Mouse (Mus musculus) liver, embryonic 15.5 days (tissue): ENCODE measurements at regions not wholly inside any gene's neighbourhood (a gene's known extent, or its start where the extent isn't known, plus 50 kb on each side); places are given as distances from the start of the nearest gene placed in this dataset.

ENCODE experiments used
- ATAC-seq: fragments of 200-750 bp; cut with Nextera tagmentation; 2 replicates; pipeline ENCODE4 v1.8.0; 2017; ENCODE audit warnings: moderate number of reproducible peaks, mild to moderate bottlenecking, moderate library complexity; ENCODE audit not compliant: insufficient read depth
- H3K27ac ChIP-seq: fragments of 300-500 bp; sonication (generic); replicated peaks from 2 replicates; pipeline ENCODE4 v1.5.1; 2015; ENCODE audit warnings: mild to moderate bottlenecking, inconsistent platforms
- H3K27me3 ChIP-seq: fragments of 300-500 bp; sonication (generic); 2 replicates; pipeline ENCODE4 v1.6.1; 2015; ENCODE audit warnings: mild to moderate bottlenecking, inconsistent platforms
- H3K36me3 ChIP-seq: fragments of 300-500 bp; sonication (generic); replicated peaks from 2 replicates; pipeline ENCODE4 v1.6.1; 2015; ENCODE audit warnings: moderate library complexity, mild to moderate bottlenecking, inconsistent platforms
- H3K4me1 ChIP-seq: fragments of 300-500 bp; sonication (generic); replicated peaks from 2 replicates; pipeline ENCODE4 v1.6.1; 2015; ENCODE audit warnings: inconsistent platforms
- H3K4me2 ChIP-seq: fragments of 300-500 bp; sonication (generic); 2 replicates; pipeline ENCODE4 v1.6.1; 2015; ENCODE audit warnings: moderate library complexity, mild to moderate bottlenecking, inconsistent platforms
- H3K4me3 ChIP-seq: fragments of 300-500 bp; sonication (generic); replicated peaks from 2 replicates; pipeline ENCODE4 v1.5.1; 2015; ENCODE audit warnings: mild to moderate bottlenecking, inconsistent platforms
- H3K9ac ChIP-seq: fragments of 300-500 bp; sonication (generic); 2 replicates; pipeline ENCODE4 v1.6.1; 2015; ENCODE audit warnings: moderate library complexity, mild to moderate bottlenecking, inconsistent platforms
- H3K9me3 ChIP-seq: fragments of 300-500 bp; sonication (generic); replicated peaks from 2 replicates; pipeline ENCODE4 v1.6.1; 2016; ENCODE audit warnings: inconsistent platforms
- WGBS: fragments of 180-500 bp; shearing (Covaris S2); methylation state at CpG from one replicate; pipeline ENCODE4 v1.1.7; 2015; ENCODE audit warnings: mixed read lengths; ENCODE audit not compliant: insufficient replicate concordance; 5-methylcytosine and 5-hydroxymethylcytosine counted together

- H3K4me3 ChIP-seq, result no peak overlapping the region
- ATAC-seq, result no peak
- H3K4me1 ChIP-seq, result no peaks in the 10 kb centered on the region
- H3K4me2 ChIP-seq, result no peak overlapping the region
- H3K9me3 ChIP-seq, result no peaks in the 10 kb centered on the region
- 50% methylated on average over 4 of the region's 4 CpGs for WGBS
- H3K27me3 ChIP-seq, result no peaks in the 10 kb centered on the region
- no peaks in the 10 kb centered on the region for H3K36me3 ChIP-seq
- no peak overlapping the region for H3K27ac ChIP-seq
- no peak overlapping the region for H3K9ac ChIP-seq
Observed at GRCm38 (mm10) chr4:124147276-124147675, 229.5 kb upstream of the 4930535I16Rik start.

GRCm38 (mm10) chr4:124146135-124146534 is 228.3 kb upstream of the 4930535I16Rik start:
- no peak for ATAC-seq
- H3K4me2 ChIP-seq, result no peak overlapping the region
- 25% methylated on average over 8 of the region's 8 CpGs for WGBS
- H3K4me3 ChIP-seq, result no peak overlapping the region
- no peak overlapping the region for H3K27ac ChIP-seq
- H3K9ac ChIP-seq, result no peak overlapping the region
- no peaks in the 10 kb centered on the region for H3K9me3 ChIP-seq
- H3K4me1 ChIP-seq, result no peaks in the 10 kb centered on the region
- no peaks in the 10 kb centered on the region for H3K36me3 ChIP-seq
- H3K27me3 ChIP-seq, result no peaks in the 10 kb centered on the region

DNA sequence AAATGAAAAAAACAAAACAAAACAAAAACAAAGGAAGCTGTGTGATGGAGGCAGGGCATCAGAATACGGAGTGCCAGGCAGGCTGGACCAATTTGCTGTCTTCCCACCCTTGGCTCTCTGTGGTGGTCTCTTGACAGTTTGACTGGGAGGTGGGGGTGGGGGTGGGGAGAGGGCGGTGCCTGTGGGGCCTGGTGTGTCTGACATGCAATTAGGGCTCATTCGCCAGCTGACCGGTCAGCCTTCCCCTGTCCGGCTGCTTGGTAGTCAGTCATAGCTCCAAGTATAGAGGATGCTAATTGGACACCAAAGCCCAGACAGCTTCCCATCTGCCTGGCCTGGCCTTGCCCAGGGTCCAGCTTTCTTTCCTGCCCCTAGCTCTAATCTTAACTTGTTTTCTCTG is 225.8 kb upstream of the 4930535I16Rik start:
- H3K4me2 ChIP-seq, result no peak overlapping the region
- no peak overlapping the region for H3K4me3 ChIP-seq
- no peak overlapping the region for H3K27ac ChIP-seq
- ATAC-seq, result no peak
- WGBS, result 48% methylated on average over 5 of the region's 5 CpGs
- H3K27me3 ChIP-seq, result 0 out of 2 replicates have a peak, but pooled peaks cover 5% of the 10 kb centered on the region
- no peaks in the 10 kb centered on the region for H3K9me3 ChIP-seq
- H3K9ac ChIP-seq, result no peak overlapping the region
- no peaks in the 10 kb centered on the region for H3K4me1 ChIP-seq
- H3K36me3 ChIP-seq, result no peaks in the 10 kb centered on the region

GRCm38 (mm10) chr4:124143226-124143625 is 225.4 kb upstream of the 4930535I16Rik start:
- ATAC-seq, result no peak

GRCm38 (mm10) chr4:124142083-124142482 is 224.3 kb upstream of the 4930535I16Rik start:
- WGBS, result 12% methylated on average over 5 of the region's 5 CpGs

More at GRCm38 (mm10) chr4:124143226-124143625, 225.4 kb upstream of the 4930535I16Rik start:
- 46% methylated on average over 7 of the region's 7 CpGs for WGBS
- 0 out of 2 replicates have a peak, but pooled peaks cover 5% of the 10 kb centered on the region for H3K27me3 ChIP-seq
- H3K4me1 ChIP-seq, result no peaks in the 10 kb centered on the region
- no peak overlapping the region for H3K27ac ChIP-seq
- H3K4me3 ChIP-seq, result no peak overlapping the region
- H3K9ac ChIP-seq, result no peak overlapping the region
- no peaks in the 10 kb centered on the region for H3K36me3 ChIP-seq
- no peak overlapping the region for H3K4me2 ChIP-seq
- H3K9me3 ChIP-seq, result no peaks in the 10 kb centered on the region

GRCm38 (mm10) chr4:124135165-124135470 is 217.3 kb upstream of the 4930535I16Rik start:
- no peak for ATAC-seq
- Histone ChIP-seq H3K4me2 (no peak overlapping the region), H3K27ac (no peak overlapping the region), H3K4me3 (no peak overlapping the region), H3K36me3 (no peaks in the 10 kb centered on the region), H3K27me3 (0 out of 2 replicates have a peak, but pooled peaks cover 5% of the 10 kb centered on the region), H3K9me3 (no peaks in the 10 kb centered on the region), H3K4me1 (no peaks in the 10 kb centered on the region), H3K9ac (no peak overlapping the region)
- WGBS, result 50% methylated on average over 6 of the region's 6 CpGs

More at GRCm38 (mm10) chr4:124142083-124142482, 224.3 kb upstream of the 4930535I16Rik start:
- no peak overlapping the region for H3K27ac ChIP-seq
- no peak for ATAC-seq
- H3K9ac ChIP-seq, result no peak overlapping the region
- 0 out of 2 replicates have a peak, but pooled peaks cover 5% of the 10 kb centered on the region for H3K27me3 ChIP-seq
- no peaks in the 10 kb centered on the region for H3K36me3 ChIP-seq
- H3K4me2 ChIP-seq, result no peak overlapping the region
- H3K4me1 ChIP-seq, result no peaks in the 10 kb centered on the region
- no peaks in the 10 kb centered on the region for H3K9me3 ChIP-seq
- H3K4me3 ChIP-seq, result no peak overlapping the region

DNA sequence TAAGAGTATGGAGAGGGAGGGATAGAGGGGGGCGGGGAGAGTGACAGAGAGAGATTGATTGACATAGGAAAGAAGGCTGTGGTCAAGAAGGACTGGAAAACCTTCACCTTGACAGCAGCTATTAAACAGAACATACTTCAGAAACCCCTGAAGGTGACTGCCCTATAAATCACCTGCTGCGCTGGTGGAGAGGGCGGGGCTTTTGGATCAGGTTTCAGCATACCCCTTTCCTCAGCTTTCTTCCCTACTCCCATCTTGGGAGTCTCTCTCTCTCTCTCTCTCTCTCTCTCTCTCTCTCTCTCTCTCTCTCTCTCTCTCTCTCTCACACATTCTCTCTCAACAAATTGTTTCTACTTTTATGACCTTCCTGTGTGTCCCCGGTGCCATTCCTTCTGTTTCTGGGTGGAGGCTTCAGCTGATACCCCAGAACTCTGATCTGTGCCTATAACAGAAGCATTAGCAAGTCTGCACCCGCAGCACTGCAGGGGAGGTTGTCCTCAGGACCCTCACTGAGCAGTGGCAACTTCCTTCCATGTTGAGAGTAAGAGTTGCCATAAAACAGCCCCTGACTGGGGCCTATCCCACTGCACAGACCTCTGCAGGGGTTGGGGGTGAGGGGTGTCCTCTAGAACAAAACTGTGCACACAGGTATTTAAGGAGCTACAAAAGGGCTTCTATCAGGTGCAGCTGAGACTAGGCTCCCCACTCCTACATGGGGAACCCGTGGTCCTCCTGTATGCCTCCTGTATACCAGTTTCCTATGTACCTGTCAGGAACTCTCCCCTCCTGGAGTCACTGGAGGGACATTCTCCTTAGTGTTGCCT is 216.7 kb upstream of the 4930535I16Rik start:
- Histone ChIP-seq H3K36me3 (no peaks in the 10 kb centered on the region), H3K27ac (no peak overlapping the region), H3K27me3 (0 out of 2 replicates have a peak, but pooled peaks cover 1% of the 10 kb centered on the region), H3K9ac (no peak overlapping the region), H3K4me3 (no peak overlapping the region), H3K4me1 (no peaks in the 10 kb centered on the region), H3K9me3 (no peaks in the 10 kb centered on the region), H3K4me2 (no peak overlapping the region)
- ATAC-seq, result no peak
- 10% methylated on average over 6 of the region's 6 CpGs for WGBS

GRCm38 (mm10) chr4:124130946-124131345 is 213.1 kb upstream of the 4930535I16Rik start:
- H3K4me3 ChIP-seq, result no peak overlapping the region
- no peak overlapping the region for H3K4me2 ChIP-seq
- no peak overlapping the region for H3K27ac ChIP-seq
- no peak for ATAC-seq
- no peak overlapping the region for H3K9ac ChIP-seq
- no peaks in the 10 kb centered on the region for H3K36me3 ChIP-seq
- H3K4me1 ChIP-seq, result no peaks in the 10 kb centered on the region
- H3K27me3 ChIP-seq, result no peaks in the 10 kb centered on the region
- H3K9me3 ChIP-seq, result no peaks in the 10 kb centered on the region
- 56% methylated on average over 5 of the region's 5 CpGs for WGBS

- H3K4me1 ChIP-seq, result no peaks in the 10 kb centered on the region
- no peak overlapping the region for H3K4me3 ChIP-seq
- H3K9me3 ChIP-seq, result no peaks in the 10 kb centered on the region
- H3K27ac ChIP-seq, result no peak overlapping the region
- ATAC-seq, result no peak
- no peaks in the 10 kb centered on the region for H3K27me3 ChIP-seq
- H3K4me2 ChIP-seq, result no peak overlapping the region
- H3K36me3 ChIP-seq, result no peaks in the 10 kb centered on the region
- H3K9ac ChIP-seq, result no peak overlapping the region
- whole genome bisulfite sequencing, result 74% methylated on average over 8 of the region's 8 CpGs
Observed at GRCm38 (mm10) chr4:124126258-124126657, 208.4 kb upstream of the 4930535I16Rik start.

- Histone ChIP-seq H3K9me3 (no peaks in the 10 kb centered on the region), H3K4me1 (no peaks in the 10 kb centered on the region), H3K4me3 (no peak overlapping the region), H3K4me2 (no peak overlapping the region), H3K27me3 (no peaks in the 10 kb centered on the region), H3K9ac (no peak overlapping the region), H3K36me3 (no peaks in the 10 kb centered on the region), H3K27ac (no peak overlapping the region)
- 42% methylated on average over 6 of the region's 6 CpGs for WGBS
- no peak for ATAC-seq
Observed at GRCm38 (mm10) chr4:124120334-124120733, 202.5 kb upstream of the 4930535I16Rik start.

- no peak overlapping the region for H3K9ac ChIP-seq
- H3K36me3 ChIP-seq, result no peaks in the 10 kb centered on the region
- H3K4me2 ChIP-seq, result no peak overlapping the region
- ATAC-seq, result no peak
- WGBS, result 52% methylated on average over 12 of the region's 12 CpGs
- H3K9me3 ChIP-seq, result no peaks in the 10 kb centered on the region
- no peaks in the 10 kb centered on the region for H3K27me3 ChIP-seq
- H3K4me3 ChIP-seq, result no peak overlapping the region
- H3K27ac ChIP-seq, result no peak overlapping the region
- no peaks in the 10 kb centered on the region for H3K4me1 ChIP-seq
Observed at GRCm38 (mm10) chr4:124113856-124114345, 196.1 kb upstream of the 4930535I16Rik start.
